Mouse (Mus musculus) frontal cortex, postnatal 10 days (tissue): ENCODE results near the gene Irak3.

ENCODE experiments used
- DNase-seq, 2 experiments: peaks; one replicate each; pipeline ENCODE4 v3.0.0; 2022; ENCODE audit warnings: low spot score in 2 of 2, mixed read lengths in 1 of 2

Gene Irak3

DNA sequence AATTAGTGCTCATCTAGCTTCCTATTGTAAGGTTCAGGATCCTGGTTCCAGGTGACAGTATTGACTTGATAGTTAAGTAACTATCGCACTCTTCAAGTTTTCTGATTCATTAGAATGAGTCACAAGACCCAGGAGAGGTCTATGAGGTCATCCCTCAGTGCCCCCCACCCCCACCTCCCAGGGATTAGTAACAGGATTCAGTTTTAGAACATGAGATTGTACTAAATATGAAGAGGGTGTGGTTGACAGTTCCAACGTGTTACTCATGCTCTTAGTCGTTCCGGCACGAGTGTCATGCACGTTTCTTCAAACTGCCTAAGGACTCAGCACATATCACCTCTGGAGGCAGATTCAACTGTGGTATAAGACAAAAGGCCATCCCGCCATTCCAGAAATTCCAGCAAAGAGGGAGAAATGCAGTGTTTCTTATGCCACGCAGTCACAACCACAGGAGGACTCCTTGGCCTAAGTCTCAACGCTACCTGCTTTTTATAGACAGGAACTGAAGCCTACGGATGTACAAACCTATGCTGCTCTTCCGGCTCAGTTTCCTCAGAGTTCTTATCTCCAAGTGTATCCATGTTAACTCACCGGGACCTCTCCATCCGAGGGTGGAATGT lies 2.8 kb upstream of the Irak3 start:
- DNase-seq, result no peak

DNA sequence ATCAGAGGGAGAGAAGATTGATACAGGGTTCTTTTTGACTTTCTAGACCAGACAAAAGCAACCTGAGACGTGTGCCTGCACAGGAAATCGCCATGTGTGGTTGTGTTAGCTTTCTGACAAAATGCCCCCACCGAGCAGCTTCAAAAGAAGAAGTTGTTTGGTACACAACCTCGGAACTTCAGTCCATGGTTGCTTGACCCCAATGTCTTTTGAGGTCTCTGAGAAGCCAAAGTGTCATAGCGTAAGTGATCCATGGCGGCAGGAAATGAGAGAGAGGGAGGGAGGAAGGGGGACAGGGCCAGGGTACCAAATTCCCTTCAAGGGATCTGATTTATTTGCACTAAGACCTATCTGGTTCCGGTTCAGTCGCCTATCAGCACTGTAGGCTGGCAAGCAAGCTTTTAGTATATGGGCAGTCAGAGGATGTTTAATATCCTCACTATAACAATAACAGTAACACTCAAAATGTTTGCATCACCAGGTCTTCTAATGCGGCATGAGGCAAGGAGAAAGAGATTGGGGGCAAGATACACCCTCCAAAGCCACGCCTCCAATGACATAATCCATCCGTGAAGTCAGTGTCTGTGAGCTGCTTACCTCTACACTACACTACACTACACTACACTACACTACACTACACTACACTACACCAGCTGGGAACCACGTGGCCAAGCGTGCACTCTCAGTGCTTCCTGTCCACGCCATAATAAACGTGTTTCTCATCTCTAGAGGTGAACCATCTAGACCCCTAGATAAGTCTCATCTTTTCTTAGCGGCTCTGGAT lies 729 bp upstream of the Irak3 start:
- DNase-seq, result no peak

GRCm38 (mm10) chr10:120201131-120201921 lies 604 bp downstream of the Irak3 start, which contains the start of gene Tmbim4:
Gene Tmbim4, plus strand, starts transcription at chr10:120201590.
- DNase-seq, result peak in 1 of 2 experiments; percentile 20

DNA sequence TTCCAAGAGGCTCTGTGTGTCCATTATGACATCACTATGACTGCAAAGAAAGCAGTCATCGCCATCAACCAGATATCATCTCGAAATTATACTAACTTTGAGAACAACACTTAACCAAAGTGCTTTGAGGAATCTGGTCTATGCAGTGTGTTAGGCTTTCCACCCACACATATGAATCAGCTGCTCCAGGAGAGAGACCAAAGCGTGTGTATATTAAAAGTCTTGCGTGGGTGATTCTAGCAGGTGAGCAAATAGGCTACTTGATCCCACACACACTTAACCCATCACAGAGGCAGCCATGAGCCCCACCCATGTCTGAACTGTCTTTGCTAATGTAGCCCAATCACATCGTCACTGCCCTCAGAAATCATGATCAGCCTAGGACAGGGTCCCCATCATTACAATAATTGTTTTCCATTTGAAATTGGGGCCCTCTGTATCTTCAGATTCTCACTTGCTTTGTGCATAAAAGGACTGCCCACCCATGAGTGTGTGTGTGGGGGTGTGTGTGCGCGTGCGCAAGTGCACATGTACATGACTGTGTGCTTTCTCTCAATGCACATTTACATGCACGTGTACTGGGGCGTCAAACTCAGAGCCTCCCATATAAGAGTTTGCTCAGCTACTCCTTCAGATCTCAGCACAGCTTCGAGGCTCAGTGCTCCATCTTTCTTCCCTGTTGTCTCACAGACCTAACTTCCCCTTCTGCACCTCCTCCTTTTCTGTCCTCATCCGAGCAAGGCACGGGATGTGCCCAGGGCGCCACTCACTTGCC lies 4.7 kb downstream of the Irak3 start:
- DNase-seq, result no peak

- DNase-seq, result no peak
Measured at GRCm38 (mm10) chr10:120193255-120193654, 8.7 kb downstream of the Irak3 start.

DNA sequence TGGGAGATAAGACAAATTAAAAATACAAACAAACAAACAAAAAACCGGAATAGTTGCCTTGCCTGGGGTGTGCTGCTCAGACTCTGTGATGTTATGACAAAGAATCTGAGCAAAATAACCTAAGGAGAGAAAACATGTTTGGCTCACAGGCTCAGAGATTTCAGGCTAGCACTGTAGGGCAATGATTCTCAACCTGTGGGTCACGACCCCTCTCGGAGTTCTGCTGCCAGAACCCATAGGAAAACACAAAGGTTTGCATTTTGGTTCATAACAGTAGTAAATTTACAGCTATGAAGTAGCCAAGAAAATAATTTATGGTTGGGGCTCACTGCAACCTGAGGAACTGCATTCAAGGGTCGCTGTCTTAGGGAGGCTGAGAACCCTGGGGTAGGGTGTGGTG lies 9.7 kb downstream of the Irak3 start:
- no peak for DNase-seq

- DNase-seq, result no peak
Measured at GRCm38 (mm10) chr10:120191165-120191564, 10.8 kb downstream of the Irak3 start.

DNA sequence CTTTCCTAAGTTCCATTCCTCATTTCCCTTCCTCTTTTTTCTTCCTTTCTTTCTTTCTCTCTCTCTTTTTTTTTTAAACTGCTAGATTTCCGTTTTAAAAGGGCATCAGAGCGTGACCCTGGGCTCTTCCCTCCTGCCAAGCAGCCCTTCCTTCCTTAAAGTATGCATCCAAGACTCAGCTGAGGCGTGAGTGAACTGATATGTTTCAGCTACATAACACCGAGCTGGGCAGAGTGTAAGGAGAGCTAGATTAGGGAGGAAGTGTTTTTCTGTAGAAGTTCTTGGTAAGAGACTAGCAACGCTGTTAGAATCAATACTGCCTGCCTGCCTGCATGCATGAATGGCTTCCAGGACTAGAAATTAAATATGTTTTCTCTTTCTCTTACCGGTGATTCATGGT lies 12.1 kb downstream of the Irak3 start:
- DNase-seq, result no peak

- DNase-seq, result no peak
Measured at GRCm38 (mm10) chr10:120189276-120189675, 12.7 kb downstream of the Irak3 start.

DNA sequence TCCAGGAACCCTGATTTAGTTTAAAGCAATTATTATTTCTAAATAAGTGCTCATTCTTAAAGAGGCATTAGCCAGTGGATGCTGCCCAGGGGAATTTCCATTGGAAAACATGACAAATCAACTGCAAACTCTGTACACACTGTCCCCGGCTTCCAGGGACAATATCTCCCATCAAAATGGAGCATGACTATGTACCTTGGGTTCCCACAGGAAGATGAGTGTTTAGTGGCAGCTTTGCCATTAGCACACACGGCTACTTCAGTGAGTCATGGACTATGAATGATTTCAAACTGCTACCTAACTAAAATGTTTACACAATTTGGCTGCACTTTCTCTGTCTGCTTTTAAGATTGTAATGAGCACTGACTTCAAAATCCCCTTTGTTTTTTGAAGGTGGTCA lies 13.4 kb downstream of the Irak3 start:
- DNase-seq, result no peak

- DNase-seq, result no peak
Measured at GRCm38 (mm10) chr10:120183342-120183741, 18.6 kb downstream of the Irak3 start.

GRCm38 (mm10) chr10:120182887-120183286 lies 19.0 kb downstream of the Irak3 start:
- DNase-seq, result no peak

DNA sequence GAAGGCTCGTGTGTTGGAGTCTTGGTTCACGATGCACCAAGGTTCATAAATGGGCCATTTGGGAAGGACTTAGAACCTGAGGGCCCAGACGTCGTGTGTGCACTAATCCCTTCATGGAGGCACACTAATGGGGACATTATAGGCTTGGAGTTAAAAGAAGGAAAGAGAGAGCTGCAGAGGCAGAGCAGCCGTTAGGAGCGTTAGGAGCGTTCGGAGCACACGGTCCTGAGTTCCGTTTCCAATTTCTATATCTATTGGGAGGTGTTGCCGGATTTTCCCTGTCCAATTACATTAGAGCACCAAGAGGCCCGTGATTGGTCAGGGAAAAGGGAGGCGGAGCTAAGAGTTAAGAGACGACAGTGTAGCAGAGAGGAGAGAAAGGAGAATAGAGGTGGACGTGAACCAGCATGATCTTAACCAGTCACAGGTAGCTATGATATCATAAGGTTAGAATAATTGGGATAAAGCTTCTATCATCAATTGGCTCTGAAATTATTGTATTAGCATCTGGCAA lies 27.7 kb downstream of the Irak3 start:
- DNase-seq, result no peak

DNA sequence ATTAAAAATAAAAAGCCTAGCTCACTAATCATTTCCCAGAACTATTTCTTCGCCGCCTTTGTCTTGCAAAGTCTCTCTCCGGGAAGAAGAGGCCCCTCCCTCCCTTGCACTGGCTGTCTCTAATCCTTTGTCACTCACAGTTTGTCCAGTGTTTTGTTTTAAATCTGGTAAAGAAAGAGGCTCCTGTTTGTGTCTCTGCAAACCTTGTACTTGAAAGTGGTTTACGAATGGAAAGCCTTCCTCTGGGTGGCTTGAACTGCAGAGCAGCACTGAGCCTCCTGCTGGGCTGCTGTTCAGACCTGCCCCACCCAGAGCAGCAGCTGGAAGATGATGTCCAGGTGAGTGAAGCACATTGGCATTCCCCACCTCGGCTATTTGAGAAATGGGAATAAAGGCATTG lies 30.6 kb downstream of the Irak3 start:
- no peak for DNase-seq

- no peak for DNase-seq
Measured at GRCm38 (mm10) chr10:120170277-120170676, 31.7 kb downstream of the Irak3 start.

GRCm38 (mm10) chr10:120169841-120170240 lies 32.1 kb downstream of the Irak3 start:
- DNase-seq, result no peak

- no peak for DNase-seq
Measured at GRCm38 (mm10) chr10:120169064-120169463, 32.9 kb downstream of the Irak3 start.

DNA sequence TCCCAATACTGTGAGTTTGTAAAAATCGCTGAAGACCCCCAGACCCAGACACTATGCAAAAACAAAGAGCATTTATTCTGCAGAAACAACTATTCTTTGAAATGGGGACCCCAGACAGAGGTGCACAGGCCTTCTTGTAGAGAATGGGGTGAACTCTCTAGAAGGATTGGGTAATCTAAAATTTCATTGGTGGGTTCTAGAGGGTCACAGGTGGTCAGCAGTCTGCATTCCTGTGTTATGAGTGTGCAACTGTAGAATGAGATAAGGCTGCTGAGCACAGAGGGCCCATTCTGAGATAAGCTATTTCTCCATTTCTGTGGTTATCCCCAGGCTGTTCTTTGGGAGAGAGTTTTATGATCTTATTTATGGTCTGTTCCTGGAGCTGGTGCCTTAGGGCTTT lies 33.9 kb downstream of the Irak3 start:
- no peak for DNase-seq

DNA sequence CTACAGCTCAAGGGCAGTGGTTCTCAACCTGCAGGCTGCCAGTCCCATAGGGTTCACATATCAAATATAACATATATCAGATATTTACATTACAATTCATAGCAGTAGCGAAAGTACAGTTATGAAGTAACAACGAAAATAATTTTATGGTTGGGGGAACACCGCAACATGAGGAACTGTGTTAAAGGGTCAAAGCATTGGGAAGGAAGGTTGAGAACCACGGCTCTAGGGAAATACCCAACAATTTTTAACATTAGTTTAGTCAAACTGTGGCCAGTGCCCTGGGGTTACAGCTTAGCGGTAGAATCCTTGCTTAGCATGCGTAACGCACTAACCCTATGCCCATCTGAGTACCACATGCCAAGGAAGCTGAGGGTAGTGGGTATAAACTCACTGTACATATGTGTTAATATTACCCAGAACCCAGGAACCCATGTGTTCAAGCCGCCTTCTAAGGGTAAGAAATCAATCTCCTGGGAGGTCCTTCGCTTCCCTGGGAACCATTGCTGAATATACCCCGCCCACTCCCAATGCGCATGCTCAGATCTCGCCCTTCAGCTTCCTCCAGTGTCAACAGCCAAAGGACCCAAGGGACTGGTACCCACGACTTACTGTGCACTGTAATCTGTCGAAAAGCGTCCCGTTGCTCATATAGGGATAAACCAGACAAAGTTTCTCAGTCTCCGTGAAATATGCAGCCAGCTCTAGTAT lies 36.0 kb downstream of the Irak3 start:
- no peak for DNase-seq

DNA sequence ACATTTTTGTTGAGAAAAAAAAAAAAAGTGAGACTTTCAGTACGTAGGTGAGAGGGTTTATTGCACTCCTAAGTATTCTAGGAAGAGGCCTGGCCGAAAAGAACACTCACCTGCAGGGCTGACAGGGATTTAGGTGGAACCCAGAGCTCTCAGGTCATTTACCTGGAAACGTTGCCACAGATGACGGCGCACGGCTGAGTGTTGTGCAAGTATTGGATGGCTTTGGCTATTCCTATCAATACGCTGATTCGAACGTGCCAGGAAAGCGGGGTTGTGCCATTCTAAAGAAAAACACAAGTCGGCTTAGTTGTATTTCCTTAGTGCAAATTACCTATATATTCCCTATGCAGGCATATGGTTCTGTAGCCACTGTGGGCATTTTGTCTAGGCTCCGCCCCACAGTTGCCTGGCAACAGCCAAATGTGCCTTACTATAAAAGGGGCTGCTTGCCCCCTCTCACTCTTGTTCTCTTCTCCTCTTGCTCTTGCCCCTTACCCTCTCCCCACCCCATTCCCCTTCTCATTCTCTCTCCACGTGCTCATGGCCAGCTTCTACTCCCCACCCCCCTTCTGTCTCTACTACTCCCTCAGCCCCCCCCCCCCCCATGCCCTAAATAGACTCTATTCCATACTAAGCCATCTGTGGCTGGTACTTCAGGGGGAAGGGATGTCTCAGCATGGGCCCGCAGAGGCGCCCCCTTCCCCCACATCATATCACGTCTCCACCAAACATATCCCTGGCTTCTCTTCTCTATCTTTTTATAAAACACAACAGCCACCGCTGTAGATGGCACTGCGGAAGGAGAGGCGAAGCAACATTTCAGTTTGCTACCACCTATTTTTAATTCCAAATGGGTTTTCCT lies 36.8 kb downstream of the Irak3 start:
- DNase-seq, result peak in 1 of 2 experiments; percentile 26
